Mouse (Mus musculus) liver, embryonic 15.5 days (tissue): Measurements from ENCODE around the gene Uaca. TPM values are rescaled to one million over a fixed set of nuclear protein-coding genes. Genes with fewer than 3 reads are reported as not detected.
"Not testable (repeated sequence)": the region's sequence is repeated elsewhere in the genome, so short reads cannot be mapped to it uniquely, and the experiment has no call there.

Experiments used
- ATAC-seq: fragments of 200-750 bp; cut with Nextera tagmentation; 2 replicates; pipeline ENCODE4 v1.8.0; 2017; ENCODE audit warnings: moderate number of reproducible peaks, mild to moderate bottlenecking, moderate library complexity; ENCODE audit not compliant: insufficient read depth
- H3K27ac ChIP-seq: fragments of 300-500 bp; sonication (generic); replicated peaks from 2 replicates; pipeline ENCODE4 v1.5.1; 2015; ENCODE audit warnings: mild to moderate bottlenecking, inconsistent platforms
- H3K27me3 ChIP-seq: fragments of 300-500 bp; sonication (generic); 2 replicates; pipeline ENCODE4 v1.6.1; 2015; ENCODE audit warnings: mild to moderate bottlenecking, inconsistent platforms
- H3K36me3 ChIP-seq: fragments of 300-500 bp; sonication (generic); replicated peaks from 2 replicates; pipeline ENCODE4 v1.6.1; 2015; ENCODE audit warnings: moderate library complexity, mild to moderate bottlenecking, inconsistent platforms
- H3K4me1 ChIP-seq: fragments of 300-500 bp; sonication (generic); replicated peaks from 2 replicates; pipeline ENCODE4 v1.6.1; 2015; ENCODE audit warnings: inconsistent platforms
- H3K4me2 ChIP-seq: fragments of 300-500 bp; sonication (generic); 2 replicates; pipeline ENCODE4 v1.6.1; 2015; ENCODE audit warnings: moderate library complexity, mild to moderate bottlenecking, inconsistent platforms
- H3K4me3 ChIP-seq: fragments of 300-500 bp; sonication (generic); replicated peaks from 2 replicates; pipeline ENCODE4 v1.5.1; 2015; ENCODE audit warnings: mild to moderate bottlenecking, inconsistent platforms
- H3K9ac ChIP-seq: fragments of 300-500 bp; sonication (generic); 2 replicates; pipeline ENCODE4 v1.6.1; 2015; ENCODE audit warnings: moderate library complexity, mild to moderate bottlenecking, inconsistent platforms
- H3K9me3 ChIP-seq: fragments of 300-500 bp; sonication (generic); replicated peaks from 2 replicates; pipeline ENCODE4 v1.6.1; 2016; ENCODE audit warnings: inconsistent platforms
- WGBS: fragments of 180-500 bp; shearing (Covaris S2); methylation state at CpG from one replicate; pipeline ENCODE4 v1.1.7; 2015; ENCODE audit warnings: mixed read lengths; ENCODE audit not compliant: insufficient replicate concordance; 5-methylcytosine and 5-hydroxymethylcytosine counted together
- polyA plus RNA-seq: library from polyadenylated mRNA; unstranded; fragments of >200 nt; fragmentation: Nextera tagmentation; extraction: Ambion mirVana; gene quantifications from 2 replicates; pipeline ENCODE4 v1.2.1, GENCODE M21; 2015

Gene Uaca
- polyA plus RNA-seq, 1 experiment from 2014 or later: 2.6 TPM

DNA sequence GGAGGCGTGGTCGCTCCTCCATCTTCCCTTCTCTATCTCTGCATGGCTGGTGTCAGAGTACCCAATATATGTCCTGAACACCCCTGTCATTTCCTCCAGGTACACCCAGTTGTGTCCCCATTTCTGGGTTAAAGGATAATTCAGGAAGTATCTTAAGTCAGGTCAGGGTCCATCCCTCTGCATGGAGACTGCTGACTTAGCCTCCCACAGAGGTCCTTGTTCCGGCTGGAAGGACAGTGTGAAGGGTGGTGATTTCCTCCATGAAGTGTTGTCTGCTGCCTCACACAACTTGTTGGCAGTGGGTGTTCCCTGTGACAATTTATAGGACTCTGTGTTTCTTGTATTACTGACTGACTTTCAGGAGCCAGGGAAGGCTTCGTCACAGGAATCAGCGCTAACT, 23.2 kb downstream of the Uaca start:
- 79% methylated on average over 5 of the region's 5 CpGs for WGBS
- Histone ChIP-seq H3K27me3 (no peaks in the 10 kb centered on the region), H3K4me3 (no peak overlapping the region), H3K4me1 (peaks cover 14% of the 10 kb centered on the region), H3K36me3 (no peaks in the 10 kb centered on the region), H3K9ac (no peak overlapping the region), H3K9me3 (no peaks in the 10 kb centered on the region), H3K4me2 (no peak overlapping the region), H3K27ac (no peak overlapping the region)
- ATAC-seq: no peak

DNA sequence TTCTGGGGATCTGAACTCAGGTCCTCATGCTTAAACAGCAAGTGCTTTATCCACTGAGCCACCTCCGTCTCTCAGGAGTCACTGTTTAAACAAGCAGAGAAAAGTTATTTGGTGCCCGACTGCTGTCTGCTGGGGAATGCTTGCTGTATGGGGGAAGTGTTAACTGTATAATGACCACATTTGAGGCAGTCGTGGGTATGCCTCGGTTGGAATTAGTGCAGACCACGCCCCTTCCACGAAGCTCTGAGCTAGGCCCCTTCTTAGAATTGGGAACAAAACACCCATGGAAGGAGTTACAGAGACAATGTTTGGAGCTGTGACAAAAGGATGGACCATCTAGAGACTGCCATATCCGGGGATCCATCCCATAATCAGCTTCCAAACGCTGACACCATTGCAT, 24.2 kb downstream of the Uaca start:
- H3K9ac ChIP-seq, H3K4me2 ChIP-seq, H3K36me3 ChIP-seq, H3K4me1 ChIP-seq, H3K27ac ChIP-seq, H3K27me3 ChIP-seq, H3K4me3 ChIP-seq, H3K9me3 ChIP-seq, ATAC-seq: not testable (repeated sequence)
- WGBS: 37% methylated on average over 8 of the region's 8 CpGs

DNA sequence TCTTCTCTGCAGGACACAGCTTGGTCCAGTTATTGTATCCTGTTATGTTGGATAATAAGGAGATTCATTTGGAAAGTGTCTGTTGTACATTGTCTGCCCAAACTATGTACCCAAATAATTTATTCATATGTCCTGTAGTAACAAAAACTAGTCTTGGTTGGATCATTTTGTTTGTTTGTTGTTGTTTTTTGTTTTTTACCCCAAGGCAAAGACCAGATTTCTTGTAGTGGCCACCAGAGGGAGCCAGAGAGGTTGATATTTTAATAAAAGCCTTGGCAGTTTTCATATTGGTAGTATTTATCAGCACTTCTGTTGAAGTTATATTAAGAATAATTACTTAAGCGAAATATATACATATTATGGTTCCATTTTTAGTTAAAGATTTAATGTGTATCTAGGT, 25.0 kb downstream of the Uaca start:
- no peaks in the 10 kb centered on the region for H3K27me3 ChIP-seq
- no peaks in the 10 kb centered on the region for H3K9me3 ChIP-seq
- no peak for ATAC-seq
- WGBS: 3% methylated on average over 1 of the region's 1 CpGs
- no peak overlapping the region for H3K4me3 ChIP-seq
- no peaks in the 10 kb centered on the region for H3K4me1 ChIP-seq
- H3K9ac ChIP-seq: no peak overlapping the region
- no peak overlapping the region for H3K27ac ChIP-seq
- H3K4me2 ChIP-seq: no peak overlapping the region
- no peaks in the 10 kb centered on the region for H3K36me3 ChIP-seq

DNA sequence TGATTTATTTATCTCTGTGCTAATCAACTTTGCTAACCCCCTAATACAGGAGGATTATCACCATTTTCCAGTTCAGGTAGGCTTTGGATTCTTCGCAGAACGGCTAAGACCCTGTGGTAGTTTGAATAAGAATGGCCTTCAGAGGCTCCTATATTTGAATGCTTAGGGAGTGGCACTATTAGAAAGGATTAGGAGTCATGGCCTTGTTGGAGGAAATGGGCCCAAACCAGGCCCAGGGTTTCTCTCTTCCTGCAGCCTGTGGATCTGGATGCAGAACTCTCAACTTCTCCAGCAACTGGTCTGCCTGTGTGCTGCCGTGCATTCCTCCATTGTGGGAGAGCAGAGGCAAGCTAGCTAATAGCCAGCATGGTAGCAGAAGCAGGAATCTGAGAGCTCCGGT, 27.2 kb downstream of the Uaca start:
- 81% methylated on average over 4 of the region's 4 CpGs for WGBS
- no peaks in the 10 kb centered on the region for H3K36me3 ChIP-seq
- no peak for ATAC-seq
- no peak overlapping the region for H3K9ac ChIP-seq
- no peak overlapping the region for H3K4me3 ChIP-seq
- no peaks in the 10 kb centered on the region for H3K4me1 ChIP-seq
- H3K27me3 ChIP-seq: no peaks in the 10 kb centered on the region
- no peak overlapping the region for H3K27ac ChIP-seq
- H3K9me3 ChIP-seq: no peaks in the 10 kb centered on the region
- no peak overlapping the region for H3K4me2 ChIP-seq

DNA sequence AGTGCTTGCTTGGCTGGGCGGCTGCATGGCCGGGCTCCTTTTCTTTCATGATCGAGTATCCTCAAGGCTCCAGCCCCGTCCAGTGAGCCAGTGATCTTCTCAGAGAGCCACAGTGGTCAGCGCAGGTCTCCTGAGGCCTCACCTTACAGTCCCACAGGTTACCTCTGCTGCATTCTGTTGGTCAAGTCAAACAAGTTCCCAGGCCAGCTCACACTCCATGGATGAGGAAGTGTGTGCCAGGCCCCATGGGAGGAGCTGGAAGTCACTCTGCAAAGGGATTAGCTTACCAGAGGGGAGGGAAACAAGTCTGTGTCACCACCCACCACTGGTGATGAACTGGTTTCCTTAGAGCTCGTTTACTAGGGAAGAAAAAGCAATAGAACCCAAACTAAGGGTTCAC, 28.3 kb downstream of the Uaca start:
- no peak for ATAC-seq
- H3K27ac ChIP-seq: no peak overlapping the region

GRCm38 (mm10) chr9:60825506-60825905, 31.2 kb downstream of the Uaca start:
- H3K27ac ChIP-seq: no peak overlapping the region
- 82% methylated on average over 7 of the region's 7 CpGs for WGBS
- H3K9ac ChIP-seq: no peak overlapping the region
- H3K4me2 ChIP-seq: no peak overlapping the region
- H3K9me3 ChIP-seq: no peaks in the 10 kb centered on the region
- no peaks in the 10 kb centered on the region for H3K4me1 ChIP-seq
- no peaks in the 10 kb centered on the region for H3K36me3 ChIP-seq
- no peak for ATAC-seq
- no peak overlapping the region for H3K4me3 ChIP-seq
- no peaks in the 10 kb centered on the region for H3K27me3 ChIP-seq

More for the DNA sequence above, 28.3 kb downstream of the Uaca start:
- WGBS: 61% methylated on average over 6 of the region's 6 CpGs
- Histone ChIP-seq H3K27me3 (no peaks in the 10 kb centered on the region), H3K4me3 (no peak overlapping the region), H3K4me2 (no peak overlapping the region), H3K9me3 (no peaks in the 10 kb centered on the region), H3K9ac (no peak overlapping the region), H3K4me1 (no peaks in the 10 kb centered on the region), H3K36me3 (no peaks in the 10 kb centered on the region)

DNA sequence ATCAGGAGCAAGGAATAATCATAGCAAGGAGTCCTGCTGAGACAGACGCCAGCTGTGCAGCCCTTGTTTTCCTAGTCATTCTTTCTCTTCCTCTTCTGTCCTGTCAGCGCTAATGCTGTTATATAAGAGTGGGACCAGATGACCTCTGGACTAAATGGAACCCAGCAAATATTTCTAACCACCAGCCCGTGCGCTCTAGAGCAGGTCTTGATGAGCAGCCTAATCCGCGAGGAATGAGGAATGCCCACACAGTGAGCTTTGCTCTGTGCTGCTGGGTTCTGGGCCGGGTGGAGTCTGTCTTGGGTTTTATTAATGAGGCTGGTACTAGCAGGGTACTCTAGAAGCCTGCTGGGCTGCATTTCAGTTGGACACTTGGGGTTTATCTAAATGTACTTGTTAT, 32.4 kb downstream of the Uaca start:
- Histone ChIP-seq H3K4me2 (no peak overlapping the region), H3K9me3 (no peaks in the 10 kb centered on the region), H3K36me3 (no peaks in the 10 kb centered on the region), H3K27me3 (no peaks in the 10 kb centered on the region), H3K4me3 (no peak overlapping the region), H3K27ac (no peak overlapping the region), H3K9ac (no peak overlapping the region), H3K4me1 (no peaks in the 10 kb centered on the region)
- WGBS: 72% methylated on average over 7 of the region's 7 CpGs
- ATAC-seq: no peak

- Histone ChIP-seq H3K27me3 (no peaks in the 10 kb centered on the region), H3K4me3 (no peak overlapping the region), H3K36me3 (no peaks in the 10 kb centered on the region), H3K4me1 (no peaks in the 10 kb centered on the region), H3K9ac (no peak overlapping the region), H3K4me2 (no peak overlapping the region), H3K27ac (no peak overlapping the region), H3K9me3 (no peaks in the 10 kb centered on the region)
- WGBS: 41% methylated on average over 2 of the region's 2 CpGs
- ATAC-seq: no peak
Observed at GRCm38 (mm10) chr9:60828196-60828595, 33.9 kb downstream of the Uaca start.

GRCm38 (mm10) chr9:60829610-60830009, 35.3 kb downstream of the Uaca start:
- Histone ChIP-seq H3K27me3 (no peaks in the 10 kb centered on the region), H3K27ac (no peak overlapping the region), H3K4me3 (no peak overlapping the region), H3K4me1 (no peaks in the 10 kb centered on the region), H3K4me2 (no peak overlapping the region), H3K36me3 (no peaks in the 10 kb centered on the region), H3K9ac (no peak overlapping the region), H3K9me3 (no peaks in the 10 kb centered on the region)
- ATAC-seq: no peak
- WGBS: 61% methylated on average over 4 of the region's 4 CpGs

DNA sequence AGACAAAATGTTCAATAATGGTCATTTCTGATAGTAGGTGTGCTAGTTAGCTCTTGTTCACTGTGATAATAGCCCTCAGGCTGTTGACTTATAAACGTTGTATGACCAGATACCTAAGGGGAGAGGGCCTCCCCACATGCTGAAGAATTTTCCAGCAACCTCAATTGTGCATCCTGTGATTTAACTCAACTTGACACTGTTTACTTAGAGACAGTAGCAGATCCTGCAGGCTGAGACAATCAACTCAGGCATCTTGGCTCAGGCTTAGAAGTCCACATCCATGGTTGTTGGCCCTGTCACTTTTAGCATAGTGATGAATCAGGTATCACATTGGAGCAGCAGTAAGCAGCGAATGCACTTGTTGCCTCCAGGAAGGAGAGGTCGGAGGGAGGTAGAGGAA, 35.7 kb downstream of the Uaca start:
- H3K4me2 ChIP-seq: no peak overlapping the region
- no peaks in the 10 kb centered on the region for H3K4me1 ChIP-seq
- no peaks in the 10 kb centered on the region for H3K36me3 ChIP-seq
- no peak overlapping the region for H3K9ac ChIP-seq
- no peaks in the 10 kb centered on the region for H3K27me3 ChIP-seq
- H3K4me3 ChIP-seq: no peak overlapping the region
- H3K27ac ChIP-seq: no peak overlapping the region
- WGBS: 25% methylated on average over 3 of the region's 3 CpGs
- H3K9me3 ChIP-seq: no peaks in the 10 kb centered on the region
- no peak for ATAC-seq

GRCm38 (mm10) chr9:60832233-60832632, 37.9 kb downstream of the Uaca start:
- Histone ChIP-seq H3K36me3 (no peaks in the 10 kb centered on the region), H3K4me3 (no peak overlapping the region), H3K27ac (no peak overlapping the region), H3K9ac (no peak overlapping the region), H3K27me3 (no peaks in the 10 kb centered on the region), H3K4me1 (no peaks in the 10 kb centered on the region), H3K9me3 (no peaks in the 10 kb centered on the region), H3K4me2 (no peak overlapping the region)
- 67% methylated on average over 8 of the region's 8 CpGs for WGBS
- no peak for ATAC-seq

DNA sequence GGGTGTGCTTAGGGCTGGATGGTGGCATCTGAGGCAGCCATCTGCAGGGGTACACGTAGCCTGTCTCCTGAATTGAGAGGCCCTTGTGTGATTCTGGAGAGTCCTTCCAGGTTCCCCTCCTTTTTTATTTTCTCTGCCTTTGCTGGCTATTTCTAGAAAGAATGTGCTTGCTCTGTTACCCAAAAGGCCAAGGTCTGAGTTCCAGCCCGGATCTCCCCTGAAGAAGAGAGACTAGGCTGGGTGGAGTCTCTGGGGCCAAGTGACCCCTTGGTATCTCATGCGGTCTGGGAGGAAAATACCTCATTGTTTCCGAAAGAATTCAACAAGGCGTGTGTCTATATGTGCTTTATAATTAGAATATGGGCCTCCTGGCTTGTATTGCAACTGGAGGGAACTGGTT, 41.8 kb downstream of the Uaca start:
- no peak overlapping the region for H3K4me3 ChIP-seq
- no peaks in the 10 kb centered on the region for H3K4me1 ChIP-seq
- no peak for ATAC-seq
- no peak overlapping the region for H3K4me2 ChIP-seq
- no peak overlapping the region for H3K9ac ChIP-seq
- no peaks in the 10 kb centered on the region for H3K9me3 ChIP-seq
- no peaks in the 10 kb centered on the region for H3K36me3 ChIP-seq
- H3K27ac ChIP-seq: no peak overlapping the region
- 57% methylated on average over 5 of the region's 5 CpGs for WGBS
- H3K27me3 ChIP-seq: no peaks in the 10 kb centered on the region
